Mouse (Mus musculus): ENCODE measurements around the gene R3hdm2.

Gene R3hdm2

DNA sequence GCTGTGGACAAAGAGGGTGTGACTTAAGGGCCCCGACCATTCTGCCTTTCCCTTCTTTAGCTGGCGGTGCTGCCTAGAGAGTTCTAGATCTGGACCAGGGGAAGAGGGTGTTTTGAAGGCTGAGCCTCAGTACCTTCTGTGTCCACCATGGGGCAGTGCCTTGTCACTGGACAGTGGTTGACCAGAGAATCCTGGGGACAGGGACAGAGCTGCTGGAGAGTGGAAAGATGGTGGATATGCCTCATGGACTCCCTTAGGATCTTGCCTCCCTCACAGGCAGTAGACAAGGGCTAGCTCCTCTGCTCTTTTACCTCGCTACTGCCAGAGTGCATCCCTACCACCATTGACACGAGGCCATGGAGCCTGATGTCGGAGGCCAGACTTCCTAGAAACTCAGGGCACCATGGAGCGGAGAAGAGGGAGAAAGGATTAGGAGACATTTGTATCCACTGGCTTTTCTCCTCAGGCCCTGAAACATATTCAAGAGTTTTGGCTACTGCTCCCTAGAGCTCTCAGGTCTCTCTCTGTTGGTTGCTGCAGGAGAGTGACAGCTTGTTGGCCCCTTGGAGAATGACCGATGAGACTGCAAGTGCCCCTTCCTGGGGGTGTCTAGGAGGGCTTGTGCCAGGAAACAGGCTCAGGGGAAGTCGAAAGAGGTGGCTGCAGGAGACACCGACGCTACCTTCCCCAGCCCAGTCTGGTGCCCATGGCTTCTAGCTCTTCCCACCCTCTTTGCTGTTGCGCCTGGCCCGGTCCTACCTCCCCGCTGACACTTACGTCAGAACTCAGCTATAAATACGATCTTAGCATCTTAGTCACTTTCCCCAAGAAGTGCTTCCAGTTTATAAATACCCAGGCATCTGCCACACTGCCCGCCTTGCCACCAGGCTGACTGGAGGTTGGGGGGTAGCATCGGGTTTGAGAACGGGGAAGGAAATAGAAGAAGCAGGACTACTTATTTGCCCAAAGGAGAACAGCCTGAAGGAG, 25.9 kb upstream of the R3hdm2 start, which contains the start of gene Inhbe:
Inhbe (minus strand) TSS at position 503 of the 987 bp plus-strand sequence.
- peak; percentile 81 to 84 for DNase-seq (ENCODE audit: low spot score in 2 of 2)

DNA sequence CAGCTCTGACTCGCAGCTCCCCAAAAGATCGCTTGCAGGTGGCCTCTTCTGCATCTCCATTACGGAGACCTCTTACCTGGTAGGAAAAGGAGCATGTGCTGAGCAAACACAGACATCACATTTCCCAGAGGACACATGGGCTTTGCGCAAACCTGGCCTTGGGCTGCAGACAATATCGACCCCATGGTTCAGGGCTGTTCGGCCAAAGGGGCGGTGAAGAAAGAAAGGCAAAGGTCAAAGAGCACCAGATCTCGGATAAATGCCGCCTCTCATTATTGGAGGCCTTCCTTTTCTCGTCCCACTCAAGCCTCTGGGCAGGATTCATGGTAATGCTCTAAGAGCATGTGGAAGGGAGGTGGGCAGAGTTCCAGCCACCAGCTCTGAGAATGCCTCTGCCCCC, 24.8 kb upstream of the R3hdm2 start:
- DNase-seq (ENCODE audit: low spot score in 2 of 2): no peak

DNA sequence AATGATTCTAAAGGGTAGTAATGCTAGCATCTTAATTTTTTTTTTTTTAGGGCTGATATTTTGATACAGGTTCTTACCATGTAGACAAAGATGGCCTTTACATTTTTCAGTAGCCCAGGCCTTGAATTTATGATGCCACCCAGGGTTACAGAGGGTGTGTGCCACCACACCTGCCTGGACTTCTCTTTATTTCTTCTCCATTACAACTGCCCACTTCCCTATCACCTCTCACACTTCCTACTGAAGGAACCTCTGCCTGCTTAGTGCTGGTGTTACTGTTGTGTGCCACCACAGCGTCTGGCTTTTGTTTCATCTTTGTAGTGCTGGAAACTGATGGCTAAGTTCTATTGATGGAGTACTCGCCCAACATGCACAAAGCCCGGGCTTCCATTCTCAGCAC, 19.4 kb upstream of the R3hdm2 start:
- no peak for DNase-seq (ENCODE audit: low spot score in 2 of 2)

DNA sequence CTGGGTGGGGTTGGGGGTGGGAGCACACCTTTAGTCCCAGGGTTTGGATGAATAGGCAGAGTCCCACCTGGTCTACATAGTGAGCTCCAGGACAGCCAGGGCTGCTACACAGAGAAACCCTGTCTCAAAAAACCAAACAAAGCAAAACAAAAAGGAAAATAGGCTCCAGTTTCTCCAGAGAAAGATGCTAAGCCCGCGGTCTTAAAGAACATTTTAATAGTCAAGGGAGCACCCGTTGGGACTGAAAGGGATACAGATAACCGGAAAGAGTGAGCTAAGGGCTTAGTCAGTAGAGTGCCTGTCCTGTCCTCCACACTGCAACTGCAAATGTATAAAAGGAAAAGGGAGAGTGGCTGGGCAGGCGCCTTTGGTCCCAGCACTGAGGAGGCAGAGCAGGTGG, 13.0 kb upstream of the R3hdm2 start:
- DNase-seq (ENCODE audit: low spot score in 2 of 2): no peak

DNA sequence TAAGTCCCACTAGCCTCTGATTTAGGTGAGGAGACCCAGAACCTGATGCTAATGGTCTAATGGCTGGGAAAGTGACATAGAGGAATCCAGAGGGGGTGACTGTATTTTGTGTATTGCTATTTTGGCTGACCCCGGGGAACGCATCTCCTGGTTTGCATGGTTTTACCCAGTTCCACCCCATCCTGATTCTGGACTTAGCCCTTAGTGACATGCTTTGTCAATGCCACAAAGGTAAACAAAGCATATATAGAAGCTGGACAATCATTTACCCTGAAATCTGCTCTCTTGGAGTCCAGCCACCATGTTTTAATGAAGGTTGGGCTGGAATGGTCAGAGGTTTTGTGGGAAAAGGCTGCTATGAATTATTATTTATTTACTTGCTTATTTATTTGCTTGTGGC, 11.9 kb upstream of the R3hdm2 start:
- no peak for DNase-seq (ENCODE audit: low spot score in 2 of 2)

DNA sequence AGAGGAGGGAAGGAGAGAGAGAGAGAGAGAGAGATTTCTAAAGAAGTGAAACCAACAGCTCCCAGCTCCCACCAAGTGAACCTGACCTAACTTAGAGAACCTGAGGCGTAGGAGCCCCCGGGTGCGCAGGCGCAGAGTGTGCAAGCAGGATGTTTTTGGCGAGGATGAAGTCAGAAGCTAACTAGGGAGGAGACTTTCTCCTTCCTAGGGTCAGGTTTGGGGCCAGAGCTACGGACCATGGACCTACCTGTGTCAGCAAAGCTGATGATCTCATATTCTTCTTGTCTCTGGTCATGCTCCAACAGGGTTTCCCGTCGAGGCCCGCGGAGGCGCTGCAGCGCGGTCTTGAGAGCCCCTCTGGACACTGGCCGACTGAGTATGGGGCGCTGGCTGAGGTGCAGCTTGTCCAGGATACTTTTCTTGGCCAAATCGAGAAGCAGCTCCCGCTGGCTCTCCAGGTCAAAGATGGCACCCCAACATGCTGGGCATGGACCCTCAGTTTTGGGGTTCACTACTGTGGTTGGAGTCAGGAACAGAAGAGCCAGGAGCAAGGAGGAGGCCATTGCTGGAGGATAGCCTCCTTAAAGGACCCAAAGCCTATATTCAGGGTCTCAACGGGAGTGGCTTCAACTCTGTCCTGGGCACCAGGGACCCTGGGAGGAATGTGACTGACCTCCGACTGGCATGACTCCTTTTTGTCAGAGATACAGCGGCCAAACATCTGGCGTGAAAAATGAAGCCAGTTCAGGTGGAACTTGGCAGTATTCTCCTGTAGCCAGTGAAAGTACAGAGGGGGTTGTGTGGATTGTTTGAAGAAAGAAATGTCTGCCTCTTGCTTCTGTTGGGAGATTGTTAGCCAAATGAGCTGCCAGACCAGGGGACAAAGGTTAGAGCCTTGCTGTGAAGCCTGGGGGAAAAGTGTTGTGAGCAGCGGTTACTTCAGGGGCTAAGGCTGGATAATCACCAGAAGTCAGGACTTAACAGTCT, 10.0 kb upstream of the R3hdm2 start, which contains the start of gene Inhbc:
Inhbc (minus strand) TSS at position 598 of the 987 bp plus-strand sequence.
- DNase-seq (ENCODE audit: low spot score in 2 of 2): no peak

DNA sequence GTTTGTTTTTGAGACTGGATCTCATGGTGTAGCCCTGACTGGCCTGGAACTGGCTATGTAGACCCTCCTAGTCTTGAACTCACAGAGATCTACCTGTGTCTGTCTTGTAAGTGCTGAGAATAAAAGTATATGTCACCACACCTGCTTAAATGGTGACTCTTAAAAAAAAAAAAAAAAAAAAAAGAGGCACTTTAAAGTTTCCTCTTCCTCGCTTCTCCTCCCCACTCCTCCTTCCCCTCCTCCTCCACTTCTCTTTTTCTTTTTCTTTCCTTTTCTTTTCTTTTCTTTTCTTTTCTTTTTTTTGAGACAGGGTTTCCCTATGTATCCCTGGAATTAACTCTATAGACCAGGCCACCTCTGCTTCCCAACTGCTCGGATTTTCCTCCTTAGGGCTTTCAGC, 9.1 kb upstream of the R3hdm2 start:
- DNase-seq (ENCODE audit: low spot score in 2 of 2): no peak

DNA sequence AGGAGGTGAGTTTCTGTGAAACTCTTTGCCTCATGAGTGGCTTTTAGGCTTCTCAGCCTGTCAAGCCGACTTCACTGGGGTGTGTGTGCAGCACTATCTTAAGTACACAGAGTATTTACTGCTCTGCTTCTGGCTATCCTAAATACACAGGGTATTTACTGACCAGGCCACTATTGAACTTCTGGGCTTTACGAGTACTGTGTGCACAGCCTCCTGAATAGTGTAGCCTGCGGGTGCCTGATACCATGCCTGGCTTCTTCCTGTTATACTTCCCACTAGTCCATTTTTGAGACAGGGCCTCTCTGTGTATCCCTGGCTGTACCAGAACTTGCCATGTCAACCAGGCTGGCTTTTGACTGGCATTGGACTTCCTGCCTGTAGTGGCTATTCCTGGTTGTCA, 2.4 kb upstream of the R3hdm2 start:
- DNase-seq (ENCODE audit: low spot score in 2 of 2): no peak

DNA sequence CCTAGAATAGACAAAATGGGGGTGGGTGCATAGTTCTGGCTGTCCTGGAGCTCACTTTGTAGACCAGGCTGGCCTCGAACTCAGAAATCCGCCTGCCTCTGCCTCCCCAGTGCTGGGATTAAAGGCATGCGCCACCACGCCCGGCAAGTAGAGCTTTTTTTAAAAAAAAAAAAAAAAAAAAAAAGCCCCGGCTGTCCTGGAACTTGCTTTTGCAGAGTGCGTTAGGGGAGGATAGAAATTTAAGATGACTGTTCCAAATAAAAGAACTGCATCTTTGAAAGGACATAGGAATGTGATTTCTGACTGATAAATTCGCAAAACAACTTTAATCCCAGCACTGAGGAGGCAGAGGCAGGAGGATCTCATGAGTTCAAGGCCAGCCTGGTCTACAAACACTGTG, 473 bp upstream of the R3hdm2 start:
- DNase-seq (ENCODE audit: low spot score in 2 of 2): no peak

DNA sequence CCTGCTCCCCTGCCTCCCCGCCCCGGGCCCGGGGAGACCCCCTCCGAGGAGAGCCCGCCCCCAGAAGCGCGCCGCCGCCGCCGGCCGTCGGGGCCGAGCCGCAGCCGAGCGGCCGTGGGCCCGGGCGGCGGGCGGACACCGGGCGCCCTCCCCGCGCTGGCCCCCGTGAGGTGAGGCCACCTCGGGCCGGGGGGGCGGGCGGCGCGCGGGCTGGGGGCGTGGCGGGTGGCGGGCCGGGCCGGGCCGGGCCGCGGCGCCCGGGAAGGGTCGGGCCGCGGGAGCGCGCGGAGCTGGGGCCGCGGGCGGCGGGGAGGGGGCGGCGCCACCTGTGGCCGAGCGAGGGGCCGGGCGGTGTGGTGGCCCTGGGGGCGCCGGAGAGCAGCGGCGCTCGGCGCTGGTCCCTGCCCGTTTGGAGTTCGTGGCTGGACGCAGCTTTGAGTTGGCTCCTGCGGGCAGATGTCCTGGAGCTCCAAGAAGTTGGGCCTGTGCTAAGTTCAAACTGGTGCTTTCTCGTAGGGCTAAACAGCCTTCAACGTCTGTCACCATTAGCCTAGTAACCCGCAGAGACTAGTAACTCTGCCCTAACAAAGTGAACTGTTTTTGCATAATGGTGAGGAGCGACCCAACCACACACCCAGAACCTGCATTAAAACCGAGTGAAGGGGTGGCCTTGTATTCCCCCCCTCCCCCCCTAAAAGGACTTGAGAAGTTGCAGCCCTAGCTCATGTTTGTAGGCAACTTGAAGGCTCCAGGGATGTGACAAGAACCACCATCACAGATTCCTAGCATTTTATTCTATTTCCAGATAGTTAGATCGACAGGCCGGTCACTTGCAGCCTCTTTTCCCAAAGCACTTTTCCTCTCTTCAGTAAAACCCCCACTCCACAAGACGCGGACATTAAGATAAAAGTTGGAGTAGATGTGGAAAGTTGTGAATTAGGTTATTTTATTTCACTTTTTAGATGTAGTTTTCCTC, 928 bp downstream of the R3hdm2 start:
- DNase-seq (ENCODE audit: low spot score in 2 of 2): peak; percentile 22 to 46

DNA sequence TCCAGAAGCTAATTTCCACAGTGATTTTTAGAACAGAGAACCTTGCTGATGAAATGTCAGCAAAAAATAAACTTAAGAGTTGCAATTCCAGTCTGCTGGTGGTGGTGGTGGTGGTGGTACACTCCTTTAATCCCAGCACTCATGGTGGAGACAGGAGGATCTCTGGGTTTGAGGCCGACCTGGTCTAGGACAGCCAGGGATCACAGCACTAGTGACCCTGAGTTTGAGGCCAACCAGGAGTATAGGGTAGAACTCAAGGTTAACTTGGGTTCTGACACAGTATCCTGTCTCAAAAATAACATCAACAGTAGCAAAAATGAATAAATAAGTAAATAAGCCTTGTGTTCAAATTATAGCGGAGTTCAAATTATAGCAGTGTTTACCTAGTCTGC, 1.6 kb downstream of the R3hdm2 start:
- DNase-seq (ENCODE audit: low spot score in 2 of 2): no peak

DNA sequence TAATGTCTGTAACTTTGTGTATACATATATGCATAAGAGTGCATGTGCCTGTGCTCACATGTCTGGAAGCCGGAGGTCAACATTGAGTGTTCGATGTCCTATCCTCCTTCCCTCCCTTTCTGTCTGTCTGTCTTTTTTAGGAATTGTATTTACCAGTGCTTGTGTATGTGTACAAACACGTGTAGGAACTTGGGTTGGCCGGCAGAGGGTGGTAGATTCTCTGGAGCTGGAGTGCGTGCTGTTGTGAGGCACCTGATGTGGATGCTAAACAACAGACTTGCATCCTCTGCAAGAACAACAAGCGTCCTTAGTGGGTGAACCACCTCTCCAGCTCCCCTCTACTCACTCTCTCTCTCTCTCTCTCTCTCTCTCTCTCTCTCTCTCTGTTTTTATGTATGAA, 11.6 kb downstream of the R3hdm2 start:
- no peak for DNase-seq (ENCODE audit: low spot score in 2 of 2)

DNA sequence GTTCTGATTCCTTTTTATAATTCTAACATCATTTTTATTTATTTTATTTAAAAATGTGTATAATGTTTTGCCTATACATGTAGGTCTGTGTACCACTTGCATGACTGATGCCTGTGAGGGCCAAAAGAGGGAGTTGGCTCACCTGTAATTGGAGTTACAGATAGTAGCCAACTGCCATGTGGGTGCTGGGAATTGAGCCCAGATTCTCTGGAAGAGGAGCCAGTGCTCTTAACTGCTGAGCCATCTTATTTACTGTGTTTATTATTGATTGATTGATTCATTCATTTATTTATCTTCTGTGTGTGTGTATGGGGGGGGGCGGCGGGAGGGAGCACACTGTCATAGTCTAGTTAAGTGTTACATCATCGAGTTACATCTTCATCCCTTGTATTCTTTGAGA, 24.6 kb downstream of the R3hdm2 start:
- no peak for DNase-seq (ENCODE audit: low spot score in 2 of 2)

DNA sequence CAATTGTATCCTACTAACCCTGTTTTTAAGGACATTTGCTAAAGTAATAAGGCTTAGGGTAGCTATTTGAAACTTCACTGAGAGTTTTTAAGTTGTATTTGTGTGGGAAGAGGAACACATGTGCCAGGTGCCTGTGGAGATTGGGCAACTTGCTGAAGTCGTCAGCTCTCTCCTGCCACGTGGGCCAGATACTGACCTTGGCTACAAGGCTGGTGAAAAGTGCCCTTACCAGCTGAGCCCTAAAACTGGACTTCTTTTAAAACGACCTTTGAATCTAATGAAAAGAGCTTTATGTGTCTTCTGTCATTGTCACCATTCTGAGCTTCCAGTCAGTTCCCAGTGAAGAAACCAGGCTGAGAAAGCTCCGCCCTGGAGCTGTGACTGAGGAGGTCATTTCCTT, 27.3 kb downstream of the R3hdm2 start:
- no peak for DNase-seq (ENCODE audit: low spot score in 2 of 2)

DNA sequence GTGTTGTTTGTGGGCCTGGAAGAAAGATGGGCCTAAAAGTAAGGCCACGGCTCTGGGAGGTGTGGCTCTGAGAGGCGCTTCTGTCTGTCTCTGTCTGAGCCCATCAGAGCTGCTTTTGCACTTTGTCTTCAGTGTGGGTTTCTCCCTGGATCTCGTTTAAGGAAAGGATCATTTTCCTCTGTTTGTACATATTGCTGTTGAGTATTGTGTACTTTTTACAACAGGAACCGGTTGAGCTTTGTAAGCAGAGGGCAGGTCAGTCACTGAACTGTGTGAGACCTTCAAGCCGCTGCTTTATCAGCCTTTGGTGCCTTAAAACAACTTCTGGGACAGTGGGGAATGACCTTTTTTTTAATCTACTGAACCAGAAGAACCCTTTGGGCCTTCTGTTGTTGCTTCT, 32.0 kb downstream of the R3hdm2 start:
- no peak for DNase-seq (ENCODE audit: low spot score in 2 of 2)

DNA sequence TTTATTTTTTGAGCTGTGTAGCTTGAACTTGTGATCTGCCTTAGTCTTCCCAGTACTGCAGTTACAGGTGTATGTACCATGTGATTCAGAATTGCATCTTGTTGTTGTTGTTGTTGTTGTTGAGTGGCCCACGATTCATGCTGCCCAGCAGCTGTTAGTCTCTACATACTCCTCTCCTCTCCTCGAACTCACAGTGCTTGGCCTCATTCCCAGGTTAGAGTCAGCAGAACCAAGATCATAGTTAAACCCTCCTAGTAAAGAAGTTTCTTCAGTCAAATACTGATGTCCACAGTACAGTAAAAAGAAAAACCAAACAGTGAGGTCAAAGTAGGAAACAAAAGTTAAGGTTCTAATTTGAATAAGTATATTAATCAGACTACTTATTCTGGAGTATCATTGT, 32.6 kb downstream of the R3hdm2 start:
- DNase-seq (ENCODE audit: low spot score in 2 of 2): no peak

DNA sequence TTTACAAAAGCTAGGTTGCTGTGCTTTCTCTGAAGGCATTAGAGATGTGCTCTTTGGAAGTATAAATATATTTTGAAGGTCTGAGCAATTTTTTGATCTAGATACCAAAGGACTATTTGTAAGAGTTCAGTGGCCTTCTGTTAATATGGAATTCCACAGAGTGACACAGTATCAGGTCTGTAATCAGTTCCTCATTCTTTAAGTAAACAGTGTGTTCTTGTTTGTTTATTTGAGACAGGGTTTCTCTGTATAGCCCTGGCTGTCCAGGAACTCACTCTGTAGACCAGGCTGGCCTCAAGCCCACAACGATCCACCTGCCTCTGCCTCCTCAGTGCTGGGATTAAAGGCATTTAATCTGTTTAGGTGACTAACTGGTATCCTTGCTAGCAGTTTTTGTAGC, 33.5 kb downstream of the R3hdm2 start:
- no peak for DNase-seq (ENCODE audit: low spot score in 2 of 2)

DNA sequence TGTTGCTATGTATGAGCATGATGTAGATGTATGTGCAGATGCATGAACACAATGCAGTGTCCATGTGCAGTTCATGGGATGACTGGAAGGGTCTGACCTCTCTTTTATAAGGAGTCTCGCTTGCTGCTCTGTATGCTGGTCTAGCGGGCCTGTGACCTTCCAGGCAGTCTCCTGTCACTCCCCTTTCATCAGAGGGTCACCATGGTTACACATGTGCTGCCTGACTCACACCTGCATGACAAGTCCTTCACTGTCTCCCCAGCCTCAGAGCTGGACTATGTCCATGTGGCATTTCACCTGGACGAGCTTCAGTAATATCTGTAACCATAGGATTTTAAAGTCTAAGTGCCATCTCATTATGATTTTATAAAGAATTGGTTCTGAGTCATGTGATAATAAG, 34.0 kb downstream of the R3hdm2 start:
- no peak for DNase-seq (ENCODE audit: low spot score in 2 of 2)

DNA sequence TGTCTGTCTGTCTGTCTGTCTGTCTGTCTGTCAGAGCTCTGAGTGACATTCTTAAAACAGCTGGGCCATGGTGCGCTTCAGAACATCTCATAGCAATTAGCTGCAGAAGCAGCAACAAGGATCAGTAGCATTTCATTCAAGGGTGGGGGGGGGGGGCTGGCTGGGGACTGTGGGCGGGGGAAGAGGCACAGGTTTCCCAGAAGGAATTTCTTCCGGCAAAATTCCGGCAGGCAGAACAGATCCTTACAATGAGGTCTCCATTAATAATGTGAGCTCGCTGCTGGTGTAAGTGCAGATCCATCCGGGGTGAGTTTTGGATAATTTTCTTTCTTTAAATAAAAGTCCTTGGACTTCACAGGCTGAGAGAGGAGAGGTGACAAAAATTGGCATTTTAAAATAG, 40.0 kb downstream of the R3hdm2 start:
- DNase-seq (ENCODE audit: low spot score in 2 of 2): peak in 1 of 2 experiments; percentile 23

DNA sequence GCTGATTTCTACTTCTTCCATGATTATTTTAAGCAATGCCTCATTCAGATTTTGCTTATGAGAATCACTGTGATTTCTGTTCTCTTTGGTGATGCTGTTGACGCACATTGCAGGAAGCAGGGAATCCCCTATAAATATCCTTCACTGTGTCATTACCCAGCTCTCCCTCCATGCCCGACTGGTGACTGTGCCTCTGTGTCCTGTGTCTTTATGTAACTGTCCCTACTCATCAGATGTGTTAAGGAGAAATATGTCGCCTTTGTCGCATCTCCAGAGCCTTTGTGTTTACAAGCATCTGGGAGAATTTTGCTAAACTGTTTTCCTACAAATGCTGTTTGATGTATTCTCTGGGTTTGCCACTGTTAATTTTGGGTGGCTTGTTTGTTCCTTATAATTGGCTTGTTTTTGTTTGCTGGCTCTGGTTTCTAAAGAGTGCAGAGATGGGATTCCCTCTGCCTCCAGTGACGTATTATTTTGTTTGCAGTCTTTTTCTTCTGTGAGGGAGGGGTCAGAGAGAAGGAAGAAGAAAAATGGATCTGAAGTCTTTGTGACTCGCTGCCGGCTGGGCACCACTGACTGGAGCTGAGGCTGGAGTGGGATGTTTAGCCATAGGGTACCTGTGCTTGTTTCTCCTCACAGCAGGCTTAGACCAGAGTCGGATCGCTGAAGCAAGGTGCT, 40.7 kb downstream of the R3hdm2 start:
- DNase-seq (ENCODE audit: low spot score in 2 of 2): peak; percentile 64 to 73

DNA sequence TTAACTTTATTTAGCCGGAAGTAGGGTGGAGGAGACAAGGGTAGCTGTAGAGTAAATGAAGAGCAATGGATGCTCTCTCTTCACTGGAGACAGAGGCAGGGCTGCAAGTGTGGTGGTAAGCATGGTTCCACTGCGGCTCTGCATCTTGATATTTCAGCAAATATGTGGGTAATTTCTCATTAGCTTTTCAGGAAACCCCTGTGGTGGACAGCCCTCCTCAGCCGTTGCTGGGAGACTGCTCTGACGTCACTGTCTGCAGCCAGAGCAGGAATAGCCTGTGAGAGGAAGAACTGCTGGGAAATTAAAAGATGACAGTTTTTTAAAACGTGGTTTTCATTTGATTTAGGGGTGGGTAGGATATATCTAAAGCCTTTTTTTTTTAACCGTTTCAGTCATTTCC, 41.9 kb downstream of the R3hdm2 start:
- DNase-seq (ENCODE audit: low spot score in 2 of 2): peak; percentile 63 to 79

Data from right cerebral cortex, adult 2 months (tissue).